Mouse (Mus musculus) G1E (cell line): ENCODE measurements around the gene Timm44. TPM values are rescaled to one million over a fixed set of nuclear protein-coding genes. Genes with fewer than 3 reads are reported as not detected.

Experiments used
- ATAC-seq: 2 replicates; pipeline ENCODE4 v1.8.0; 2016; ENCODE audit warnings: mild to moderate bottlenecking; ENCODE audit not compliant: insufficient number of reproducible peaks, poor library complexity, low FRiP score, severe bottlenecking; ENCODE audit errors: extremely low read depth
- DNase-seq: peaks from one replicate; pipeline ENCODE4 v3.0.0; 2012; ENCODE audit warnings: low spot score
- H3K27me3 ChIP-seq: 2 replicates; pipeline ENCODE4 v1.6.1; 2012; ENCODE audit warnings: mild to moderate bottlenecking, low read length, inconsistent platforms; ENCODE audit not compliant: insufficient read depth
- H3K36me3 ChIP-seq: replicated peaks from 2 replicates; pipeline ENCODE3; 2012; ENCODE audit warnings: mild to moderate bottlenecking, inconsistent platforms
- H3K4me1 ChIP-seq: 2 replicates; pipeline ENCODE4 v1.6.1; 2012; ENCODE audit warnings: low read depth, low read length, inconsistent platforms, mixed read lengths; ENCODE audit not compliant: insufficient read depth
- H3K4me3 ChIP-seq: 2 replicates; pipeline ENCODE4 v1.5.1; 2012; ENCODE audit warnings: low read depth, mild to moderate bottlenecking, inconsistent platforms, low read length, moderate library complexity, mixed read lengths
- H3K9me3 ChIP-seq: replicated peaks from 2 replicates; pipeline ENCODE4 v1.6.1; 2012; ENCODE audit warnings: inconsistent platforms
- CTCF ChIP-seq: IDR thresholded peaks from 2 replicates; pipeline ENCODE4 v1.5.1; 2012; ENCODE audit warnings: low read depth, low read length, inconsistent platforms, mixed read lengths
- GATA1 ChIP-seq: IDR thresholded peaks from 2 replicates; pipeline ENCODE4 v1.6.1; 2012; ENCODE audit warnings: borderline replicate concordance, low read length, inconsistent platforms, mixed read lengths
- GATA2 ChIP-seq: IDR thresholded peaks from 2 replicates; pipeline ENCODE4 v1.6.1; 2012; ENCODE audit warnings: low read depth, low read length, inconsistent platforms, borderline replicate concordance
- POLR2AphosphoS5 ChIP-seq: IDR thresholded peaks from 2 replicates; pipeline ENCODE4 v1.6.1; 2012; ENCODE audit warnings: low read depth, low read length, inconsistent platforms; ENCODE audit not compliant: insufficient replicate concordance
- TAL1 ChIP-seq: conservative IDR thresholded peaks from 2 replicates; pipeline ENCODE4 v1.6.1; 2012; ENCODE audit warnings: low read depth, low read length, inconsistent platforms, mixed read lengths
- polyA plus RNA-seq: library from polyadenylated mRNA; stranded (reverse); fragments of >175 nt; gene quantifications from 2 replicates; pipeline ENCODE4 v1.2.3, GENCODE M21; 2012
- total RNA-seq, 2 experiments: library from RNA; stranded (forward) in 1 of 2; stranded (reverse) in 1 of 2; fragments of 200-1000 nt in 1 of 2; fragments of >200 nt in 1 of 2; fragmentation: Nextera tagmentation in 1 of 2; gene quantifications; 2 replicates each; pipeline ENCODE4 v1.2.3; 2014 to 2017

Timm44 gene
- total RNA-seq (2014; fragmentation: Nextera tagmentation) (81.8 and 94.6 TPM in 2 replicates), total RNA-seq (2017) (113 and 123 TPM in 2 replicates), polyA plus RNA-seq (65.3 and 81.1 TPM in 2 replicates)

- peak; percentile 95 for ATAC-seq
- no peaks in the 10 kb centered on the region for H3K27me3 ChIP-seq
- peaks cover 35% of the 10 kb centered on the region for H3K36me3 ChIP-seq
- peak; percentile 87 for DNase-seq
- TF ChIP-seq TAL1, result no peak
- TF ChIP-seq POLR2AphosphoS5, result no peak
- TF ChIP-seq CTCF, result no peak
- no peak for TF ChIP-seq GATA1
- no peak for TF ChIP-seq GATA2
- peaks cover 32% of the 10 kb centered on the region for H3K4me1 ChIP-seq
- H3K9me3 ChIP-seq, result no peaks in the 10 kb centered on the region
- H3K4me3 ChIP-seq, result peak within 1 kb of the TSS; percentile 87
These were observed at the start of gene Timm44 for GRCm38 (mm10) chr8:4275275-4276110. Timm44 (minus strand) TSS chr8:4275913.

GRCm38 (mm10) chr8:4324983-4325750 is 49.5 kb upstream of the Timm44 start, which contains the start of the genes Ccl25 and Elavl1:
Ccl25 (plus strand) TSS chr8:4325210.
Elavl1 (minus strand) TSS chr8:4325413.
- Histone ChIP-seq H3K4me1 (peaks cover 70% of the 10 kb centered on the region), H3K36me3 (peaks cover 66% of the 10 kb centered on the region), H3K9me3 (no peaks in the 10 kb centered on the region), H3K27me3 (no peaks in the 10 kb centered on the region), H3K4me3 (peak within 1 kb of the TSS; percentile 86)
- ATAC-seq (peak; percentile 84), DNase-seq (peak; percentile 97)
- TF ChIP-seq GATA2 (no peak), POLR2AphosphoS5 (no peak), TAL1 (no peak), GATA1 (no peak), CTCF (no peak)

GRCm38 (mm10) chr8:4324525-4324924 is 48.8 kb upstream of the Timm44 start:
- Histone ChIP-seq H3K9me3 (no peaks in the 10 kb centered on the region), H3K4me1 (peaks cover 73% of the 10 kb centered on the region), H3K36me3 (peaks cover 66% of the 10 kb centered on the region), H3K4me3 (peak overlapping the region; percentile 86), H3K27me3 (no peaks in the 10 kb centered on the region)
- TF ChIP-seq GATA1, result no peak
- no peak for TF ChIP-seq CTCF
- no peak for TF ChIP-seq GATA2
- TF ChIP-seq POLR2AphosphoS5, result no peak
- TF ChIP-seq TAL1, result no peak
- peak; percentile 55 for DNase-seq
- no peak for ATAC-seq

GRCm38 (mm10) chr8:4323917-4324316 is 48.2 kb upstream of the Timm44 start:
- Histone ChIP-seq H3K27me3 (no peaks in the 10 kb centered on the region), H3K4me1 (peaks cover 75% of the 10 kb centered on the region), H3K4me3 (peak overlapping the region; percentile 86), H3K36me3 (peaks cover 66% of the 10 kb centered on the region), H3K9me3 (no peaks in the 10 kb centered on the region)
- ATAC-seq (no peak), DNase-seq (no peak)
- TF ChIP-seq GATA2 (no peak), POLR2AphosphoS5 (no peak), TAL1 (no peak), CTCF (no peak), GATA1 (no peak)

- ATAC-seq (no peak), DNase-seq (peak; percentile 33)
- TF ChIP-seq POLR2AphosphoS5 (no peak), CTCF (peak; percentile 88), TAL1 (no peak), GATA2 (no peak)
- Histone ChIP-seq H3K36me3 (peaks cover 60% of the 10 kb centered on the region), H3K4me1 (peaks cover 65% of the 10 kb centered on the region), H3K9me3 (no peaks in the 10 kb centered on the region), H3K27me3 (no peaks in the 10 kb centered on the region), H3K4me3 (no peak overlapping the region; the same call in 1 of the 2 replicates)
These were observed 46.8 kb upstream of the Timm44 start for GRCm38 (mm10) chr8:4322470-4322869.
